Comparison of ENCODE assay signal across 8 mouse cellular contexts in the genomic region with DNA sequence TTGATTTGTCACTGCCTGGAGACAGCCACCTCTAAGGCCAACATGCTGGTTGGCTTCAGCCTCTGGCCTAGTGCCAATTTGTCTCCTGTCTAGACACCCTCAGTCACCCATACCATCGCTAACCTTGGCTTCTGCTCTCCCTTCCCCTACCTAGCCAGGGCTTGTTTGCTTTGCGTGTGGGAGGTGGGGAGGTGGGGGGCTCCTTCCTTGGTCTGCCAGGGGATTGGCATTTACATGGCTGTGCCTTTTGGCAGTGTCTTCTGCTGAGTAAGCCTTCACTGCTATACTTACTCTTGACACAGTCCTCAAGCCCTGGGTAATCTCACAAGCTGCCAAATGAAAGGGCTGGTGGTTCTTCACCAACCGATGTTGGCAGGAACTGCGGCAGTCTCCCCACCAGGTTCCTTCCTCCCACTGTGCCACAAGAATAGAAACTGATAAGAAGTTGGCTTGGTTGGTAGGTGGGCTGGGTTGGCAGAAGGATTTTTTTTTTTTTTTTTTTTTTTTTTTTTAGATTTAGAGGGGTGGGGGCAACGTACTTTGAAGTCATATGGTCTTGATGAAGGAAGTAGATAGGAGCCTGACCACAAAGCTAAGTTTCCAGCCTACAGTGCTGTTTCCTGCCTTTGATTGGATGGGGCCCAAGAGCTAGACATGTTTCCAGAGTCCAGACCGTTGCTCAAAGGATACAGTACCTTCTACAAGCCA. TPM values are rescaled to one million over a fixed set of nuclear protein-coding genes. Genes with fewer than 3 reads are reported as not detected.
DNase-seq lines count a peak whose midpoint lies in the region; ATAC-seq and TF ChIP-seq lines count a peak whose summit lies in the region.

No protein-coding gene starts in this region.

- intact Hi-C loops in heart, postnatal 10 days (cut with DNase I), result loop anchor here (2.0 kb wide), 1 partner anchor 26 kb away; no protein-coding TSS in a partner anchor

- H3K4me2 ChIP-seq in forebrain, embryonic 16.5 days (ENCODE audit: low read length), result no peak overlapping the region
- no peak overlapping the region for H3K4me2 ChIP-seq in embryonic facial prominence, embryonic 13.5 days

- no peak for TF ChIP-seq CTCF in Patski (IDR thresholded peaks at IDR 0.05)

- 69% methylated on average over 6 of the region's 6 CpGs for WGBS in forebrain, embryonic 16.5 days
- WGBS in forebrain, embryonic 10.5 days, result 89% methylated on average over 6 of the region's 6 CpGs
- WGBS in embryonic facial prominence, embryonic 13.5 days, result 55% methylated on average over 6 of the region's 6 CpGs

- no peak for DNase-seq in forebrain, embryonic 10.5 days (ENCODE audit: extremely low spot score, low spot score)
- peak; percentile 20 for DNase-seq in Patski (ENCODE audit: low read depth, low spot score)
- peak; percentile 78 to 79 for DNase-seq in heart, postnatal 10 days
- DNase-seq in left cerebral cortex, adult 18-20 months (ENCODE audit: low spot score in 2 of 2), result peak; percentile 63 to 69
- no peak for DNase-seq in c-Kit-positive CD71-positive TER-119-positive erythroid progenitor cells, embryonic 14.5 days (ENCODE audit: low spot score)

- peak; percentile 38; the same call in 1 of the 2 replicates for ATAC-seq in forebrain, embryonic 16.5 days
- ATAC-seq in Patski, result no peak
- no peak for ATAC-seq in embryonic facial prominence, embryonic 13.5 days (ENCODE audit: insufficient number of reproducible peaks, insufficient read depth, low FRiP score, low TSS enrichment, low read depth)
- peak; percentile 91 for ATAC-seq in megakaryocyte progenitor cell, adult 5-6 weeks (replicated peaks; ENCODE audit: poor library complexity)

- peaks cover 7% of the 10 kb centered on the region for H3K4me1 ChIP-seq in forebrain, embryonic 16.5 days (replicated peaks; ENCODE audit: control insufficient read depth, insufficient read depth, low read length)
- peaks cover 9% of the 10 kb centered on the region for H3K4me1 ChIP-seq in forebrain, embryonic 10.5 days
- peaks cover 26% of the 10 kb centered on the region for H3K4me1 ChIP-seq in embryonic facial prominence, embryonic 13.5 days

- CTCF ChIA-PET in Patski (lab: Charles Lee), result no interaction called here

- no peak overlapping the region for H3K4me3 ChIP-seq in forebrain, embryonic 16.5 days (replicated peaks; ENCODE audit: low read length)
- H3K4me3 ChIP-seq in forebrain, embryonic 10.5 days, result no peak overlapping the region
- no peak overlapping the region for H3K4me3 ChIP-seq in embryonic facial prominence, embryonic 13.5 days

- H3K36me3 ChIP-seq in forebrain, embryonic 16.5 days (ENCODE audit: control insufficient read depth, insufficient read depth), result no peaks in the 10 kb centered on the region
- peaks cover 19% of the 10 kb centered on the region; the same call in 1 of the 2 replicates for H3K36me3 ChIP-seq in forebrain, embryonic 10.5 days (replicated peaks)
- peaks cover 10% of the 10 kb centered on the region; the same call in 1 of the 2 replicates for H3K36me3 ChIP-seq in embryonic facial prominence, embryonic 13.5 days

- in situ Hi-C loops in Patski (cut with MboI; ENCODE audit: low pct_unique_long_range_greater_than_20kb), result no loop called here

- H3K9me3 ChIP-seq in forebrain, embryonic 16.5 days (ENCODE audit: control insufficient read depth, low read length), result no peaks in the 10 kb centered on the region
- no peaks in the 10 kb centered on the region for H3K9me3 ChIP-seq in forebrain, embryonic 10.5 days
- H3K9me3 ChIP-seq in embryonic facial prominence, embryonic 13.5 days, result no peaks in the 10 kb centered on the region

- POLR2A ChIA-PET in Patski (lab: Charles Lee), result interaction anchor here (0.6 to 0.7 kb wide), 2 partner anchors 22 to 37 kb away, joined by 3 to 4 read pairs; no protein-coding TSS in a partner anchor

- no peak overlapping the region for H3K9ac ChIP-seq in forebrain, embryonic 16.5 days (replicated peaks; ENCODE audit: low read depth, low read length)
- H3K9ac ChIP-seq in embryonic facial prominence, embryonic 13.5 days, result no peak overlapping the region

- H3K27ac ChIP-seq in forebrain, embryonic 16.5 days (ENCODE audit: low read length), result no peak overlapping the region
- no peak overlapping the region for H3K27ac ChIP-seq in forebrain, embryonic 10.5 days
- peak overlapping the region; percentile 63 for H3K27ac ChIP-seq in embryonic facial prominence, embryonic 13.5 days

- H3K27me3 ChIP-seq in forebrain, embryonic 16.5 days (replicated peaks; ENCODE audit: control insufficient read depth, insufficient read depth, low read length), result no peaks in the 10 kb centered on the region
- no peaks in the 10 kb centered on the region for H3K27me3 ChIP-seq in forebrain, embryonic 10.5 days (ENCODE audit: poor library complexity, severe bottlenecking)
- H3K27me3 ChIP-seq in Patski, result no peaks in the 10 kb centered on the region
- H3K27me3 ChIP-seq in embryonic facial prominence, embryonic 13.5 days, result no peaks in the 10 kb centered on the region

RNA-seq across cellular contexts. Expression of a gene that starts 19.3 kb away (rescaled TPM):
- polyA plus RNA-seq in forebrain, embryonic 16.5 days (2015; fragmentation: Nextera tagmentation; extraction: Ambion mirVana), result 24.7 and 25.2 TPM in 2 replicates
- 24.4 and 24.5 TPM in 2 replicates for polyA plus RNA-seq in forebrain, embryonic 10.5 days (2016; fragmentation: Nextera tagmentation; extraction: Ambion mirVana)
- 88.1 TPM for polyA plus RNA-seq in Patski (2021)
- polyA plus RNA-seq in embryonic facial prominence, embryonic 13.5 days (2015; fragmentation: Nextera tagmentation; extraction: Ambion mirVana), result 29.4 and 35.7 TPM in 2 replicates
- 10 to 100 TPM; 34.4 to 45.3 TPM for total RNA-seq in heart, postnatal 10 days (2021)
- 10 to 100 TPM; 94.4 to 96.8 TPM for total RNA-seq in left cerebral cortex, adult 18-20 months (2021)
- total RNA-seq in megakaryocyte progenitor cell, adult 5-6 weeks (2015), result 5.8 and 6.5 TPM in 2 replicates
- total RNA-seq in megakaryocyte progenitor cell, adult 5-6 weeks (2017), result 4.3 and 6.9 TPM in 2 replicates

RNA-seq across cellular contexts. Expression of a gene that starts 36.7 kb away (rescaled TPM):
- 8.2 and 8.4 TPM in 2 replicates for polyA plus RNA-seq in forebrain, embryonic 16.5 days (2015; fragmentation: Nextera tagmentation; extraction: Ambion mirVana)
- 13.5 and 13.8 TPM in 2 replicates for polyA plus RNA-seq in forebrain, embryonic 10.5 days (2016; fragmentation: Nextera tagmentation; extraction: Ambion mirVana)
- 25.6 TPM for polyA plus RNA-seq in Patski (2021)
- 13.0 and 15.2 TPM in 2 replicates for polyA plus RNA-seq in embryonic facial prominence, embryonic 13.5 days (2015; fragmentation: Nextera tagmentation; extraction: Ambion mirVana)
- 1 to 10 TPM; 6.8 to 8.6 TPM for total RNA-seq in heart, postnatal 10 days (2021)
- total RNA-seq in left cerebral cortex, adult 18-20 months (2021), result 10 to 100 TPM; 18.8 to 18.9 TPM
- 2.6 and 3.0 TPM in 2 replicates for total RNA-seq in megakaryocyte progenitor cell, adult 5-6 weeks (2015)
- 3.0 and 6.0 TPM in 2 replicates for total RNA-seq in megakaryocyte progenitor cell, adult 5-6 weeks (2017)

RNA-seq across cellular contexts. Expression of a gene that starts 58.6 kb away (rescaled TPM):
- polyA plus RNA-seq in forebrain, embryonic 16.5 days (2015; fragmentation: Nextera tagmentation; extraction: Ambion mirVana), result 11.7 and 11.9 TPM in 2 replicates
- 27.4 and 27.6 TPM in 2 replicates for polyA plus RNA-seq in forebrain, embryonic 10.5 days (2016; fragmentation: Nextera tagmentation; extraction: Ambion mirVana)
- polyA plus RNA-seq in Patski (2021), result 62.6 TPM
- polyA plus RNA-seq in embryonic facial prominence, embryonic 13.5 days (2015; fragmentation: Nextera tagmentation; extraction: Ambion mirVana), result 15.6 and 15.7 TPM in 2 replicates
- 10 to 100 TPM; 39.2 to 41.1 TPM for total RNA-seq in heart, postnatal 10 days (2021)
- 10 to 100 TPM; 25.9 to 28.7 TPM for total RNA-seq in left cerebral cortex, adult 18-20 months (2021)
- 75.2 and 76.8 TPM in 2 replicates for total RNA-seq in megakaryocyte progenitor cell, adult 5-6 weeks (2015)
- 37.4 and 48.8 TPM in 2 replicates for total RNA-seq in megakaryocyte progenitor cell, adult 5-6 weeks (2017)

Comparison
In these comparisons a context has a peak if more than half of its experiments do, and no peak if none do; other contexts are left out.
1. ATAC-seq: peak in forebrain, embryonic 16.5 days (single experiment) and megakaryocyte progenitor cell, adult 5-6 weeks (single experiment); none in Patski (single experiment) and embryonic facial prominence, embryonic 13.5 days (single experiment).
2. DNase-seq: peak in Patski (single experiment), heart, postnatal 10 days (2 of 2) and left cerebral cortex, adult 18-20 months (2 of 2); none in forebrain, embryonic 10.5 days (single experiment) and c-Kit-positive CD71-positive TER-119-positive erythroid progenitor cells, embryonic 14.5 days (single experiment).